Mouse (Mus musculus): ENCODE measurements around the gene Capg. TPM values are rescaled to one million over a fixed set of nuclear protein-coding genes. Genes with fewer than 3 reads are reported as not detected.

Gene Capg
- total and polyA plus RNA-seq, 3 experiments = 241 to 283 TPM; not detected in 1

DNA sequence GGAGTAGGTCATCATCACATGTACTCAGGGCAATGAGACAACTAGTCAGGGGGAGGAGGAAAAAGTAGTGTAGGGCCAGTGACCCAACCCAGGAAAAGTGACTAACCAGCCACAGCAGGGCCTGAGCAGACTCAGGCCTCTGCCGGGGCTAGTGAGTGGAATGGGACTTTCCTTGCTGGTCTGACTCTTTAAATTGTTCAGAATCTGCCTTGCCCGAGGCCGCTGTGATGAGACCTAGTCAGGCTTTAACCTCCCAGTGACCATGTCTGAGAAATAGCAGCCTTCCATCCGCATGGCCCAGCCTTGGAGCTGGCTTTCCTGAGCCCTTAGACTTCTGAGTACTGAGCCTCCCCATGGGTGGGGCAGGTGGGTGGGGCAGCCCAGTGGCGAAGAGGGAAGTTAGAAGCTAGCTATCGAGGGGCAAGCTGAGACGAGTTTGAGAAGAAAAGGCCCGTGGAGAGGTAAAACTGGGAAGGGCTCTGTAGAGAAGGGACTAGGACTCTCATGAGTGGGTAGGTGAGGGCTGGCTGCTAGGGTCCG is 4.9 kb downstream of the Capg start (continued):
- TF ChIP-seq JUND (IDR thresholded peaks at IDR 0.05; ENCODE audit: low read depth, low read length) (no peak), ZNF384 (IDR thresholded peaks at IDR 0.05; ENCODE audit: low read depth, low read length) (no peak), CTCF (IDR thresholded peaks at IDR 0.05 in 2 of 3, conservative IDR thresholded peaks at IDR 0.05 in 1 of 3; ENCODE audit: control insufficient read depth in 1 of 3, insufficient read depth in 1 of 3, low read depth in 2 of 3, low read length in 3 of 3, poor library complexity in 1 of 3, severe bottlenecking in 1 of 3) (no peak)

DNA sequence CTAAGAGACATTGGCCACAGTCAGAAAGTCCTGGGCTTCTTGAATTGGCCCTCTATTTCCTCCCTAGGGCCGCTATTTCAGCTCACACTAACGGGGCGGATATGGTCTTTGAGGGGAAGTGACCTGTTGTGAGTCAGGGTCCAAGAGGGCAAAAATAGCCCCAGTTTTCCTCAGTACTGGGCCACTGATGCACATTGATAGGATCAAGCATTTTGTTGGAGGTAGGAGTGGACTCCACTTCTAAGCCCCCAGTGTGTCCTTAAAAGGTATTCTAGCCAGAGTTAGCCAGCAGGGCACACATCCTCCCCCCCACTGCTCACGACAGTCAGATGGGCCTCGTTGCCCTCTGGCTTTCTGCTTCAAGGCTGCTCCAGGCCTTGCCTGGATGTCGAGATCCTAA is 5.8 kb downstream of the Capg start:
- peak overlapping the region; percentile 46 to 66 for H3K4me3 ChIP-seq (ENCODE audit: control insufficient read depth in 1 of 2, insufficient read depth in 1 of 2, low read depth in 2 of 2, low read length in 2 of 2)
- peaks cover 32 to 55% of the 10 kb centered on the region in 2 experiments for H3K4me1 ChIP-seq (ENCODE audit: control insufficient read depth in 1 of 2, insufficient read depth in 2 of 2, low read length in 2 of 2)
- DNase-seq (ENCODE audit: low read depth, low spot score) = no peak
- H3K9me3 ChIP-seq (replicated peaks; ENCODE audit: insufficient read depth, low read length) = no peaks in the 10 kb centered on the region
- H3K36me3 ChIP-seq (ENCODE audit: control insufficient read depth in 1 of 2, insufficient read depth in 2 of 2, low read length in 2 of 2) = peaks cover 0 to 45% of the 10 kb centered on the region in 2 experiments; a peak in 2 of 4 replicates
- peaks cover 25% of the 10 kb centered on the region for H3K79me2 ChIP-seq (ENCODE audit: control insufficient read depth, insufficient read depth, low read length, poor library complexity)
- H3K27me3 ChIP-seq (ENCODE audit: control insufficient read depth in 1 of 2, insufficient read depth in 2 of 2, low read length in 2 of 2) = no peaks in the 10 kb centered on the region
- H3K27ac ChIP-seq (ENCODE audit: control insufficient read depth, low read depth, low read length) = peak overlapping the region; percentile 93
- peak overlapping the region; percentile 77 for H3K9ac ChIP-seq (ENCODE audit: control insufficient read depth, low read depth, low read length, poor library complexity, severe bottlenecking)
- TF ChIP-seq RAD21 (IDR thresholded peaks at IDR 0.05; ENCODE audit: low read depth, low read length) (no peak), POLR2AphosphoS2 (IDR thresholded peaks at IDR 0.05; ENCODE audit: low read length) (no peak), GATA1 (IDR thresholded peaks at IDR 0.05; ENCODE audit: low read depth, low read length) (no peak)

DNA sequence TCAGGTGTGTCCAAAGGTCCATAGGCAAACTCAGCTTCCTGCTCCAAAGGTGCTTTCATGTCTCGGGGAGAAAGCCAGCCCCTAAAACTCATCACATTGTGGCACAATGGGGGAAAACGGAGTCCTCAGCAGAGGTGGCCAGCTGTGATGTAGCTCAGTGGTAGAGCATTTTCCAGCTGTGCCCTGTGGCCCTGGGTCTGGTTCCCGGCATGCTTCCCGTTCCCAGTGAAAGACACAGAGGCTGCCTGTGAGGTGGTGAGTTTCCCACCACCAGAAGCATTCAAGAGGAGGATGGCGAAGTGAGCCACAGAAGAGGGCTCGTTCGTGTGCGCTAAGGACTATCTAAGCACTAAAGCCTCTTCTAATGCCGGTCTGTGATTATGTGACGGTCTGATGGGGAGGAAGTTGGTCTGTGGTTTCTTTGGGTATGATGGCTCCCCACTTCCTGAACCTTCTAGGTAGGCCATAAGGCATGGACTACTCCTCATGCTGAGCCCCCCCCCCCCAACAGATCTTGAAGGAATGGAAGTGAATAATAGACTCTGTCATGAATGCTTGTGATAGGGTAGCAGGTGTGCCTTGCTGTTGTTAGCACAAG is 6.4 kb downstream of the Capg start:
- Histone ChIP-seq H3K27ac (ENCODE audit: control insufficient read depth, low read depth, low read length) (peak overlapping the region; percentile 93), H3K4me3 (ENCODE audit: control insufficient read depth in 1 of 2, insufficient read depth in 1 of 2, low read depth in 2 of 2, low read length in 2 of 2) (peak overlapping the region; percentile 46 to 66), H3K4me1 (ENCODE audit: control insufficient read depth in 1 of 2, insufficient read depth in 2 of 2, low read length in 2 of 2) (peaks cover 31 to 50% of the 10 kb centered on the region in 2 experiments), H3K27me3 (ENCODE audit: control insufficient read depth in 1 of 2, insufficient read depth in 2 of 2, low read length in 2 of 2) (no peaks in the 10 kb centered on the region), H3K79me2 (ENCODE audit: control insufficient read depth, insufficient read depth, low read length, poor library complexity) (peaks cover 23% of the 10 kb centered on the region), H3K9me3 (replicated peaks; ENCODE audit: insufficient read depth, low read length) (no peaks in the 10 kb centered on the region), H3K36me3 (ENCODE audit: control insufficient read depth in 1 of 2, insufficient read depth in 2 of 2, low read length in 2 of 2) (peaks cover 0 to 43% of the 10 kb centered on the region in 2 experiments; a peak in 2 of 4 replicates), H3K9ac (ENCODE audit: control insufficient read depth, low read depth, low read length, poor library complexity, severe bottlenecking) (peak overlapping the region; percentile 77)
- TF ChIP-seq MAZ (IDR thresholded peaks at IDR 0.05; ENCODE audit: low read depth, low read length) (peak; percentile 9; the same call in 1 of the 2 replicates), KAT2A (conservative IDR thresholded peaks at IDR 0.05; ENCODE audit: low read depth, low read length) (no peak), POLR2A (IDR thresholded peaks at IDR 0.05; ENCODE audit: control insufficient read depth in 1 of 2, insufficient read depth in 1 of 2, low read depth in 1 of 2, low read length in 2 of 2, poor library complexity in 1 of 2) (0 out of 4 replicates have a peak, but pooled peaks of 1 of the 2 experiments have one; percentile 32), EP300 (IDR thresholded peaks at IDR 0.05; ENCODE audit: low read depth in 1 of 2, low read length in 2 of 2) (peak in 1 of 2 experiments; percentile 36; a peak in 1 of 4 replicates), RAD21 (IDR thresholded peaks at IDR 0.05; ENCODE audit: low read depth, low read length) (no peak), RCOR1 (IDR thresholded peaks at IDR 0.05; ENCODE audit: low read depth, low read length) (peak; percentile 45), E2F4 (IDR thresholded peaks at IDR 0.05; ENCODE audit: borderline replicate concordance, low read depth, low read length) (0 out of 2 replicates have a peak, but pooled peaks have one; percentile 52), ETS1 (IDR thresholded peaks at IDR 0.05; ENCODE audit: low read depth, low read length) (peak; percentile 22; the same call in 1 of the 2 replicates), ZMIZ1 (IDR thresholded peaks at IDR 0.05; ENCODE audit: low read depth, low read length) (0 out of 2 replicates have a peak, but pooled peaks have one; percentile 32), ELF1 (IDR thresholded peaks at IDR 0.05; ENCODE audit: low read depth, low read length) (0 out of 2 replicates have a peak, but pooled peaks have one; percentile 40)
- peak; percentile 73 for DNase-seq (ENCODE audit: low read depth, low spot score)
